Mouse (Mus musculus) thymus, adult 2 months (tissue): Measurements from ENCODE around the gene Slc33a1. TPM values are rescaled to one million over a fixed set of nuclear protein-coding genes. Genes with fewer than 3 reads are reported as not detected.

ENCODE experiments used
- DNase-seq: peaks from one replicate; pipeline ENCODE4 v3.0.0; 2021
- H3K27ac ChIP-seq: fragments of 200-500 bp; 2 replicates; pipeline ENCODE4 v1.5.1; 2012; ENCODE audit warnings: low read length, control low read depth; ENCODE audit not compliant: control insufficient read depth, insufficient read depth
- H3K27me3 ChIP-seq: fragments of 200-500 bp; 2 replicates; pipeline ENCODE4 v1.6.1; 2012; ENCODE audit warnings: mild to moderate bottlenecking, low read length, moderate library complexity, mixed read lengths; ENCODE audit not compliant: control insufficient read depth, insufficient read depth
- H3K36me3 ChIP-seq: fragments of 200-500 bp; 2 replicates; pipeline ENCODE4 v1.6.1; 2012; ENCODE audit warnings: mild to moderate bottlenecking, low read length, moderate library complexity; ENCODE audit not compliant: control insufficient read depth, insufficient read depth
- H3K4me1 ChIP-seq: fragments of 200-500 bp; replicated peaks from 2 replicates; pipeline ENCODE4 v1.6.1; 2012; ENCODE audit warnings: low read length; ENCODE audit not compliant: control insufficient read depth, insufficient read depth
- H3K4me3 ChIP-seq: fragments of 200-500 bp; 2 replicates; pipeline ENCODE4 v1.5.1; 2012; ENCODE audit warnings: mild to moderate bottlenecking, low read length, control low read depth, moderate library complexity; ENCODE audit not compliant: control insufficient read depth, insufficient read depth
- CTCF ChIP-seq: fragments of 200-500 bp; IDR thresholded peaks from 2 replicates; pipeline ENCODE4 v1.5.1; 2012; ENCODE audit warnings: mild to moderate bottlenecking, control low read depth, low read length, moderate library complexity, borderline replicate concordance; ENCODE audit not compliant: control insufficient read depth, poor library complexity, insufficient read depth; ENCODE audit errors: extremely low read depth
- POLR2A ChIP-seq: fragments of 200-500 bp; IDR thresholded peaks from 2 replicates; pipeline ENCODE4 v1.6.1; 2012; ENCODE audit warnings: mild to moderate bottlenecking, low read length, control low read depth, moderate library complexity; ENCODE audit not compliant: control insufficient read depth, poor library complexity, insufficient read depth; ENCODE audit errors: extremely low read depth
- WGBS: fragments of 180-500 bp; shearing (Covaris S2); methylation state at CpG from one replicate; pipeline ENCODE4 v1.1.7; 2018; 5-methylcytosine and 5-hydroxymethylcytosine counted together
- polyA plus RNA-seq: library from polyadenylated mRNA; depleted of rRNA; stranded (reverse); fragments of >200 nt; gene quantifications from 2 replicates; pipeline ENCODE4 v1.2.3, GENCODE M21; 2012

The Slc33a1 gene
- polyA plus RNA-seq, 1 experiment, result 17.9 TPM

DNA sequence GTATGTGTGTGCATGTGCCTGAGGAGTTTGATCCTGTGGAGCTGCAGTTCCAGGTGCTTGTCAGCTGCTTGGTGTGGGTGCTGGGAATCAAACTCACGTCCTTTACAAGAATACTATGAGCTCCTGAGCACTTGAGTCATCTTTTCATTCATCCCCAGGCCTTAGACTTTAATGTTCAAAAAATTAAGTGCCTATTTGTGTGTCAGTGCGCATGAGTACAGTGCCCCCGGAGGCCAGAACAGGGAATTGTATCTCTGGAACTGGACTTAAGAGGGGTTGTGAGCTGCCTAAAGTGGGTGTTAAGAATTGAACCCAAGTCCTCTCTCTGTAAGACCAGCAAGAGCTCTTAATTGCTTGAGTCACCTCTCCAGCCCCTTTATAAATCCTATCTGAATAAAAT, 44.9 kb downstream of the Slc33a1 start:
- no peak for TF ChIP-seq CTCF
- no peak for TF ChIP-seq POLR2A
- Histone ChIP-seq H3K27ac (no peak overlapping the region), H3K4me1 (no peaks in the 10 kb centered on the region), H3K36me3 (no peaks in the 10 kb centered on the region), H3K4me3 (no peak overlapping the region), H3K27me3 (no peaks in the 10 kb centered on the region)
- DNase-seq, result peak; percentile 48
- WGBS, result 92% methylated on average over 3 of the region's 3 CpGs

GRCm38 (mm10) chr3:63910301-63910700, 54.3 kb downstream of the Slc33a1 start:
- TF ChIP-seq POLR2A (no peak), CTCF (no peak)
- no peak overlapping the region for H3K27ac ChIP-seq
- no peak overlapping the region for H3K4me3 ChIP-seq
- DNase-seq, result no peak
- no peaks in the 10 kb centered on the region for H3K36me3 ChIP-seq
- H3K27me3 ChIP-seq, result peaks cover 2% of the 10 kb centered on the region; the same call in 1 of the 2 replicates
- WGBS, result 99% methylated on average over 4 of the region's 4 CpGs
- H3K4me1 ChIP-seq, result no peaks in the 10 kb centered on the region

DNA sequence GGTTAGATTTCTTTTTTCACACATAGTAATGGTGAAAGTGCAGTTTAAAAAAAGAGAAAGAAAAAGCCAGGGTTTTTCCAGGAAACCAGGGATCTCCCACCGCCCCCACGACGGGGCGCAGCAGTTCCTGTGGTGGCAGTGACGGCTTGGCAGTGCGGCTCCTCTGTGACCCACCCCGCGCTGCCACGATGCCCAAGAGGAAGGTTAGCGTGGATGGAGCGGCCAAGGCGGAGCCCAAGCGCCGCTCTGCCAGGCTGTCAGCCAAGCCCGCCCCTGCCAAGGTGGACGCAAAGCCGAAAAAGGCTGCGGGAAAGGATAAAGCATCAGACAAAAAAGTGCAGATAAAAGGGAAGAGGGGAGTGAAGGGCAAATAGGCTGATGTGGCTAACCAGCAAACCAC, 59.3 kb downstream of the Slc33a1 start:
- no peak overlapping the region for H3K4me3 ChIP-seq

DNA sequence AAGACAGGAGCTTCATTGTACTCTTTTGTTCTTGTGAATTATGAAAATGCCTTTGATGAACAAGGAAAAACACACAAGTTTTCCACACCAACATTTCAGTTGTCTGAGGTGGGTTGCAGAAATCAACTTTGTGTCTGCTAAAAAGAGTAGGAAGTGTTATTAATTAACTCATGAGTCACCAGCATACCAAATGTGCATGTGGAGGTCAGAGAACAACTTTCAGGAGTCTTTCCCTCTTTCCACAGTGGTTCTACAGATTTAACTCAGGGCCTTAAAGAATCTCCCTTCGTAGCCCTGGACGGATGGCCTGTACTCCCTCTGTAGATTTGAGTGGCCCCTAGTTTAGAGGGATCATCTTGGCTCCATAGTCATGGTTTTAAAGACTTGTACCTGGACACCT, 60.4 kb downstream of the Slc33a1 start:
- Histone ChIP-seq H3K27me3 (peaks cover 6% of the 10 kb centered on the region; the same call in 1 of the 2 replicates), H3K36me3 (no peaks in the 10 kb centered on the region), H3K4me1 (no peaks in the 10 kb centered on the region), H3K27ac (no peak overlapping the region), H3K4me3 (no peak overlapping the region)
- 95% methylated on average over 2 of the region's 2 CpGs for WGBS
- no peak for DNase-seq
- TF ChIP-seq CTCF (no peak), POLR2A (no peak)

More for the DNA sequence above, 59.3 kb downstream of the Slc33a1 start:
- Histone ChIP-seq H3K4me1 (no peaks in the 10 kb centered on the region), H3K36me3 (no peaks in the 10 kb centered on the region), H3K27me3 (peaks cover 5% of the 10 kb centered on the region; the same call in 1 of the 2 replicates), H3K27ac (no peak overlapping the region)
- 2% methylated on average over 18 of the region's 18 CpGs for WGBS
- no peak for DNase-seq
- TF ChIP-seq CTCF (no peak), POLR2A (no peak)

GRCm38 (mm10) chr3:63900021-63900571, 64.5 kb downstream of the Slc33a1 start:
- Histone ChIP-seq H3K27me3 (peaks cover 2% of the 10 kb centered on the region; the same call in 1 of the 2 replicates), H3K36me3 (no peaks in the 10 kb centered on the region), H3K4me3 (no peak overlapping the region), H3K4me1 (peaks cover 4% of the 10 kb centered on the region; the same call in 1 of the 2 replicates), H3K27ac (no peak overlapping the region)
- TF ChIP-seq POLR2A (no peak), CTCF (no peak)
- DNase-seq, result no peak
- WGBS, result 40% methylated on average over 12 of the region's 12 CpGs

DNA sequence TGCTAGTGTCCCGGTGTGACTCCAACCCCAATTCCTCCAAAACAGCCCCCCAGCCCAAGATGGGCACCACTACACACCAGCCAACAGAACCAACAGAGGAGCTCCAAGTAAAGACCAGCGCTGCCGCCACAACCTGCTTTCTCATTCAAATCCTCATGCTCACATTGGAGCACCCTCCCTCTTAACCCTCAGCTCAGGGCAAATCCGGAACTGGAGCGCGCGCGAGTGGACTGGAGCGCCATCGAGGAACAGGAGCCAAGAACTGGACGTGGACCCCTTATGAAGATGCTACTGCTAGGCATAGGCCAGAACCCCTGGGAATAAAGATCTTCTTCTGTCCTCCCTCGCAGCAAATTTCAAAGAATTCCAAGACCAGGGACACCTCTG, 65.3 kb downstream of the Slc33a1 start, which contains the start of gene Plch1:
Gene Plch1, minus strand, starts transcription at position 164 of the 387 bp plus-strand sequence.
- DNase-seq, result peak; percentile 41
- Histone ChIP-seq H3K4me1 (peaks cover 4% of the 10 kb centered on the region; the same call in 1 of the 2 replicates), H3K27ac (no peak within 1 kb of the TSS), H3K36me3 (no peaks in the 10 kb centered on the region), H3K27me3 (peaks cover 2% of the 10 kb centered on the region; the same call in 1 of the 2 replicates), H3K4me3 (peak within 1 kb of the TSS; percentile 37)
- no peak for TF ChIP-seq CTCF
- no peak for TF ChIP-seq POLR2A
- 2% methylated on average over 12 of the region's 12 CpGs for WGBS
